Mouse (Mus musculus): ENCODE results near the gene Tyro3.

The Tyro3 gene

DNA sequence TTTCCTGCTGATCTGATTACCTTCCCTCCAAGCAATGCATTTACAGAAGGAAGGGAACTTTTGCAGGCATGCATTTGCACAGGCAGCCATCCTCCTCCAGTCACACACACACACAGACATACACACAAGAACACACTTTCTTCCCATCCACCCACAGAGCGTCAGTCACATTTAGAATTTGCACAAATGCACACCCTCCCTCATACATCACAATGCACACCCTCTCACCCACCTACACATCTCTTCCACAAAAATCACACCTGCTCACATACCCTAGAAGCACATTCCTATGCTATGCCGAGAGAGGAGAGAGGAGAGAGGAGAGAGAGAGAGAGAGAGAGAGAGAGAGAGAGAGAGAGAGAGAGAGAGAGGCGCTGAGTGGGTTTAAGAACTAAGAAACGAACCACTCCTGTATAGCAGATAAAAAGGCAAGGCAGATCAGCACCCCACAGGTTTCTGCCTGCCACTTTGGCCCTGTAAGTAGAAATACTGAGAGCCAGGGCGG lies at the start of gene Tyro3:
TSS of gene Tyro3 (plus strand) at position 455 of the 505 bp plus-strand sequence.
- in situ Hi-C loops (cut with MboI; ENCODE audit: low pct_unique_long_range_greater_than_20kb in 1 of 2, low sequenced_read_pairs in 2 of 2, unreplicated experiment in 1 of 2), result no loop called here

GRCm38 (mm10) chr2:119749260-119749659 lies 48.3 kb upstream of the Tyro3 start:
- in situ Hi-C loops (cut with MboI; ENCODE audit: low pct_unique_long_range_greater_than_20kb in 1 of 2, low sequenced_read_pairs in 2 of 2, unreplicated experiment in 1 of 2), result no loop called here

DNA sequence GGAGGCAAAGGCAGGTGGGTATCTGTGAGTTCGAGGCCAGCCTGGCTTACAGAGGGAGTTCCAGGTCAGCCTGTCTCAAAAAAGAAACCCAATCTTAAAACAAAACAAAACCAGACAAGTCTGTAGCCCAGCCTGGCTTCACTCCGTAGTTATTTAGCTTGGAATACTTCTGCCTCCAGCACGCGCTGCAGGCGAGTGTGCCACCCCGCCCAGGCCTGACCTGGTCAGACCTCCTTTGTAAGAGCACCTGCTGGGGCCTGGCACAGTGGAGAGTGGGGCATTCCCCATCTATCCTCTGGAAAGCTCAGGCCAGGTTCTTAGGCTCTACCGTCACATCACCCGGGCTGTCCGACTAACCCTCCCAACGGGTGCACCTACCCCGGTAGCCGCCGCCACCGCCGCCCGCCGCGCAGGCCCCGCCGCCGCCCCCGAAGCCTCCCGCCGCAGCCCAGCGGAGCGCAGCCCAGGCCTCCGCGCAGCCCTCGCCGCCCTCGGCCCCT lies 39.9 kb upstream of the Tyro3 start:
- in situ Hi-C loops (cut with MboI; ENCODE audit: low pct_unique_long_range_greater_than_20kb in 1 of 2, low sequenced_read_pairs in 2 of 2, unreplicated experiment in 1 of 2), result no loop called here

DNA sequence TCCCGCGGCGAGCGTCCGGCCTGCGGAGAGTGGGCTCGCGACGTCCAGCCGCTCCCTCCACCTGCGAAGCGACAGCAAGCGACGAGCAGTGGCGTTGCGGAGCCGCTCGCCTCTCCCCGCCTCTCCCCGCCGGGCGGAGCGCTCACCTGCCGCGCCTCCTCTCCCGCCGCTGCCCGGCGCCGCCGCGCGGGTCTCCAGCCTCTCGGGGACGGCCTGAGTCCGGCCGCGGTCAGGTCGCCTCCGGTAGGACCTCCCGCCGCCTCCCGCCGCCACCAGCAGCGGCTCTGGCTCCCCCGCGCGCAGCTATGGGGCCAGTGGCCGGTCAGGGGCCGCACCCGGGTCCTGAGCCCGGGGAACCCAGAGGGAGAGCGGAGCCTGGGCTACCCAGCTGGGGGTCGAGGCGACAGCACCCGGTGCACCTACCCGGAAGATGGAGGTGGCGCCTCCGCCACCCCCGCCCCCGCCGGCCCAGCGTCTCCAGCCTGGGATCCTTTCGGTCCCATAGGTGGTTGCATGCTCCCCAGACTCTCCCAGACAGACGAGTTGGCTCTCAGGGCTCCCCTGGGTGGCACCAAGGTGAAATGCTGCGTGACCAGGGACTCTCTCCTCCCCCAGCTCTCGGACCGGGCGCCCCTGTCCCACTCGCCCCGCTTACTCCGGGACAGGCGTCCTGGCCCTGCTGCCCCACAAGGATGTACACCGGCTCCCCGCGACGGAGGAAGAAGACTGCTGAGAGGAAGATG lies 39.3 kb upstream of the Tyro3 start:
- in situ Hi-C loops (cut with MboI; ENCODE audit: low pct_unique_long_range_greater_than_20kb in 1 of 2, low sequenced_read_pairs in 2 of 2, unreplicated experiment in 1 of 2), result no loop called here

DNA sequence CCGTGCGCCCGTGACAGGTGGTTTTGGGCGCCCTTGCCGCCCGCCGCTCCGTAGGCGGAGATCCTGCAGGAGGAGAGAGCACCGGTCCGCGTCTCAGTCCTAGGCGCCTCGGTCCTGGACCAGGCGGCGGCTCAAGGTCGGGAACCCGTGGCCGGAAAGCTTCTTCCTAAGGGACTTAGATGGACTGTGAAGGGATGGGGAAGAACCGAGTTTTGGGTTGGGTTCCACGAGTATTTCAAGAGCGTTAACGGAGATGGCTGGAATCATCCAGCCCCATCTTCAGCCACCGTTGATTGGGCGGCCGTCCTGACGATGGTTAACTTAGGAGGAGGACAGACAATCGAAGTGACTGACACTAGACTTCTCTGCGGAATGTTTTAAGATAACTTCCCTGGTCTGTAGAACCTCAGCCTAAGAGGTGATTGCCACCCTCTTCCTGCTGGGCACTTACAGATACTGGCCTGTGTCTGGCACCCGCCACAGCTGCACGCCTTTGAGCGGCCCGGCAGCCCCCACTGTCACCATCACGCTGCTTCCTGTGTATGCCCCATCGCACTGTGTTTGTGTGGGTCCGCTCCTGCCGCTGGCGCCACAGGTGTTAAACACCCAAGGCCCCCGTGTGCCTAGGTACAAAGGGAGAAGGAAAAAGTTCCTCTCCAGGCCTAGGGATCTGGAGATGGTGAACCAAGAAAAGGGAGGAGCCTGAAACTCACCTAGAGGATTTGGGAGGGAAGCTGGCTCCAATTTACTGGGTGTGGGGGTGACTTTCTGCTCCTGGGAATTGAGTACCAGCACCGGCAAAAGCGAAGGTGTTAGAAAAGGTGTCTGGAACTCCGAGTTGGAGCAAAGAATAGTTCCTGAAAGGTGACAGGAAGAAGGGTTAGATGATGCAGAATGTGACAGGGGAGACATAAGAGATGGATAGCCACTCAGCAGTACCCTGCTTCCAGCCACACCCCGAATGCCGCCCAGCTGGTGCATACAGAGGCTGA lies 38.4 kb upstream of the Tyro3 start:
- in situ Hi-C loops (cut with MboI; ENCODE audit: low pct_unique_long_range_greater_than_20kb in 1 of 2, low sequenced_read_pairs in 2 of 2, unreplicated experiment in 1 of 2), result no loop called here

DNA sequence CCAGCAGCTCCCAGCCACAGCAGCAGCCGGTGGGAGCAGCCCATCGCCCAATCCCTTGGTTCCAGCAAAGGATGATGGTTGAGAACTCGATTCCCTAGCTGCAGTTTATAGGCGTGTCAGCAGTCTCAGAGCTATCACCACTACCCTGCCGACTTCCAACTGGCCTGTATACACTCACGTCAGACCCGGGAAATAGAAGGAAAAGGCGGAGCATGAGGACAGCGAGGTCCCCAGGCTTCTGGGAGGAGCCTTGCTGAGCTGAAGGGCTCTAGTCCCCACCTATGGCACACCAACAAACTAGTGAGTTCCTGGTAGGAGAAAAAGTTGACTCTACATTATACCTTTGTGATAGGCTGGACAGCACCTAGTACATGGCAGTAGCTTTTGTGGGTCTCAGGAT lies 37.3 kb upstream of the Tyro3 start, which contains the start of gene Ltk:
TSS of gene Ltk (minus strand) at position 181 of the 400 bp plus-strand sequence.
- in situ Hi-C loops (cut with MboI; ENCODE audit: low pct_unique_long_range_greater_than_20kb in 1 of 2, low sequenced_read_pairs in 2 of 2, unreplicated experiment in 1 of 2), result no loop called here

- in situ Hi-C loops (cut with MboI; ENCODE audit: low pct_unique_long_range_greater_than_20kb in 1 of 2, low sequenced_read_pairs in 2 of 2, unreplicated experiment in 1 of 2), result no loop called here
These were observed 35.3 kb upstream of the Tyro3 start for GRCm38 (mm10) chr2:119762276-119762675.

GRCm38 (mm10) chr2:119763924-119764323 lies 33.6 kb upstream of the Tyro3 start:
- in situ Hi-C loops (cut with MboI; ENCODE audit: low pct_unique_long_range_greater_than_20kb in 1 of 2, low sequenced_read_pairs in 2 of 2, unreplicated experiment in 1 of 2), result no loop called here

GRCm38 (mm10) chr2:119767246-119767645 lies 30.3 kb upstream of the Tyro3 start:
- in situ Hi-C loops (cut with MboI; ENCODE audit: low pct_unique_long_range_greater_than_20kb in 1 of 2, low sequenced_read_pairs in 2 of 2, unreplicated experiment in 1 of 2), result no loop called here

DNA sequence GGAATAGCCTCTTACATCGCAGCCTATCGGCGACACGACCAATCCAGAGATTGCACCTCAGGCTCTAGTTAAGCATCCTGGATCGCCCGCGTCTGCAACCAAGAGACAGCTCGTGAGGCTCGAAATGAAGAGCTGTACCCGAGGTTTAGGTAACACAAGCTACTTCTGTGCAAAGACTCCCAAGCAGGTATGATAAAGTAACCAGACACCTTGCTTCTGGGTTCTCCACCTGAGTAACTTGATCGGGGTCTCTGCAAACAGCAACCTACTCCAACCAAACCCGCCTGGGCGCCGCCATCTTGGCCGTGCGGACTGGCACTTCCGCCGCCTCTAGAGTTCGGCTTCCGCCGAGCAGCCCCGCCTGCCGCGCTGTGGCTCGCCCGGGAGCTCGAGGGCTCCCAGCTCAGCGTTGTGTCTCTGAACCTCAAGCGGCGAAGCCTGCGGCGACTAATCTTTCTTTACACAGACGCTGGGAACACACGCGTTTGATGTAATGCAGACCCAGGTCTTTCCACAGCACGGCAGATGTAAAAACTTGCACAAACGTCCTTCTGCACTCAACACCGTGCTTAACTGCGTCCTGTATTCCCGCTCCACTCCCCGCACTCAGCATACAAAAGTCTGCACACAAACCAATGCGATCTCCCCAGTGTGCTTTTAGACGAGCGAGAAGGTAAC lies 10.2 kb upstream of the Tyro3 start, which contains the start of gene Rpap1:
TSS of gene Rpap1 (minus strand) at position 332 of the 678 bp plus-strand sequence.
- in situ Hi-C loops (cut with MboI; ENCODE audit: low pct_unique_long_range_greater_than_20kb in 1 of 2, low sequenced_read_pairs in 2 of 2, unreplicated experiment in 1 of 2), result no loop called here

GRCm38 (mm10) chr2:119789996-119790395 lies 7.5 kb upstream of the Tyro3 start:
- in situ Hi-C loops (cut with MboI; ENCODE audit: low pct_unique_long_range_greater_than_20kb in 1 of 2, low sequenced_read_pairs in 2 of 2, unreplicated experiment in 1 of 2), result no loop called here

- in situ Hi-C loops (cut with MboI; ENCODE audit: low pct_unique_long_range_greater_than_20kb in 1 of 2, low sequenced_read_pairs in 2 of 2, unreplicated experiment in 1 of 2), result no loop called here
These were observed 854 bp downstream of the Tyro3 start for GRCm38 (mm10) chr2:119798246-119798927.

GRCm38 (mm10) chr2:119799181-119799960 lies 1.8 kb downstream of the Tyro3 start:
- in situ Hi-C loops (cut with MboI; ENCODE audit: low pct_unique_long_range_greater_than_20kb in 1 of 2, low sequenced_read_pairs in 2 of 2, unreplicated experiment in 1 of 2), result no loop called here

DNA sequence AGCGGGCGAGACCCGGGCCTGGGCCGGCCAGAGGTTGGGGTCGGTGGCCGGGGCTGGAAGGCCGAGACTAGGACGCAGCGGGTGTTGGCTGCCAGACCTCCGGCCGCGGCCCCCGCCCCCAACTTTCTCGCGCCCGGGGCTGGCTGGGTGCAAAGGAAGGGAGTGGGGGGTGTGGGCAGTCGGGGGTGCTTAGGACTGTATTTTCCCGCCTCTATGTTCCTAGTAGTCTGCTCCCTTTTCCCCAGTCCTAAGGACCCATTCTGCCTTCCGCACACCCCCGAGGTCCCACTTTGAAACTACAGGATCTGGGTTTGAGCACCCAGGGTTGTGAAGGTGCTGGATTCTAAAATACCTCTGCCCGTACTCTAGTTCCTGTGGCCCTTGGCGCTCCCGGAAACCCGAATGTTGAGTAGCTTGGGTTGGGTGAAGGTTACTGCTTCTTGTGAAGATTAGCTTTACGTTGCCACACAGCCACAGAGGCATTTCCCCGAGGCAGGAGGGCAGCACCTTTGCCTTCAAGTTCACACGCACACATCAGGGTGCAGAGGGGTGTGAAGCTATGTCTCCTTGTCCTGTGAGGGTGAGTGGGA lies 2.5 kb downstream of the Tyro3 start:
- in situ Hi-C loops (cut with MboI; ENCODE audit: low pct_unique_long_range_greater_than_20kb in 1 of 2, low sequenced_read_pairs in 2 of 2, unreplicated experiment in 1 of 2), result no loop called here

- in situ Hi-C loops (cut with MboI; ENCODE audit: low pct_unique_long_range_greater_than_20kb in 1 of 2, low sequenced_read_pairs in 2 of 2, unreplicated experiment in 1 of 2), result no loop called here
These were observed 3.6 kb downstream of the Tyro3 start for GRCm38 (mm10) chr2:119800876-119801846.
